Mouse (Mus musculus): ENCODE measurements around the gene Cenpe.

The Cenpe gene

GRCm38 (mm10) chr3:135280669-135281415 is 68.5 kb downstream of the Cenpe start, which contains the start of gene Bdh2:
Gene Bdh2, plus strand, starts transcription at chr3:135281221.
- DNase-seq (ENCODE audit: extremely low read depth, insufficient read length, low spot score): peak; percentile 66

- no peak for DNase-seq (ENCODE audit: extremely low read depth, insufficient read length, low spot score)
These were observed 69.4 kb downstream of the Cenpe start for GRCm38 (mm10) chr3:135281701-135282100.

GRCm38 (mm10) chr3:135285256-135285655 is 72.9 kb downstream of the Cenpe start:
- no peak for DNase-seq (ENCODE audit: extremely low read depth, insufficient read length, low spot score)

- no peak for DNase-seq (ENCODE audit: extremely low read depth, insufficient read length, low spot score)
These were observed 73.5 kb downstream of the Cenpe start for GRCm38 (mm10) chr3:135285807-135286206.

GRCm38 (mm10) chr3:135288138-135288750 is 75.9 kb downstream of the Cenpe start:
- no peak for DNase-seq (ENCODE audit: extremely low read depth, insufficient read length, low spot score)

GRCm38 (mm10) chr3:135289148-135289547 is 76.8 kb downstream of the Cenpe start:
- no peak for DNase-seq (ENCODE audit: extremely low read depth, insufficient read length, low spot score)

- DNase-seq (ENCODE audit: extremely low read depth, insufficient read length, low spot score): no peak
These were observed 78.0 kb downstream of the Cenpe start for GRCm38 (mm10) chr3:135290249-135290894.

GRCm38 (mm10) chr3:135293703-135294102 is 81.4 kb downstream of the Cenpe start:
- DNase-seq (ENCODE audit: extremely low read depth, insufficient read length, low spot score): no peak

- DNase-seq (ENCODE audit: extremely low read depth, insufficient read length, low spot score): no peak
These were observed 83.2 kb downstream of the Cenpe start for GRCm38 (mm10) chr3:135295559-135295958.

GRCm38 (mm10) chr3:135298560-135298959 is 86.2 kb downstream of the Cenpe start:
- DNase-seq (ENCODE audit: extremely low read depth, insufficient read length, low spot score): peak; percentile 68

- no peak for DNase-seq (ENCODE audit: extremely low read depth, insufficient read length, low spot score)
These were observed 87.7 kb downstream of the Cenpe start for GRCm38 (mm10) chr3:135300081-135300480.

- no peak for DNase-seq (ENCODE audit: extremely low read depth, insufficient read length, low spot score)
These were observed 91.7 kb downstream of the Cenpe start for GRCm38 (mm10) chr3:135304060-135304459.

GRCm38 (mm10) chr3:135304566-135304965 is 92.2 kb downstream of the Cenpe start:
- no peak for DNase-seq (ENCODE audit: extremely low read depth, insufficient read length, low spot score)

- DNase-seq (ENCODE audit: extremely low read depth, insufficient read length, low spot score): no peak
These were observed 95.3 kb downstream of the Cenpe start, which contains the start of gene Slc9b2 for GRCm38 (mm10) chr3:135307411-135308259. Gene Slc9b2, plus strand, starts transcription at chr3:135307700.

GRCm38 (mm10) chr3:135312916-135313491 is 100.7 kb downstream of the Cenpe start:
- DNase-seq (ENCODE audit: extremely low read depth, insufficient read length, low spot score): no peak

GRCm38 (mm10) chr3:135313727-135314126 is 101.4 kb downstream of the Cenpe start:
- DNase-seq (ENCODE audit: extremely low read depth, insufficient read length, low spot score): no peak

GRCm38 (mm10) chr3:135314811-135315210 is 102.5 kb downstream of the Cenpe start:
- no peak for DNase-seq (ENCODE audit: extremely low read depth, insufficient read length, low spot score)

- no peak for DNase-seq (ENCODE audit: extremely low read depth, insufficient read length, low spot score)
These were observed 103.5 kb downstream of the Cenpe start for GRCm38 (mm10) chr3:135315720-135316425.

- DNase-seq (ENCODE audit: extremely low read depth, insufficient read length, low spot score): no peak
These were observed 106.0 kb downstream of the Cenpe start for GRCm38 (mm10) chr3:135318331-135318730.
